Comparison of ENCODE assay signal across 8 mouse cellular contexts in the genomic region with DNA sequence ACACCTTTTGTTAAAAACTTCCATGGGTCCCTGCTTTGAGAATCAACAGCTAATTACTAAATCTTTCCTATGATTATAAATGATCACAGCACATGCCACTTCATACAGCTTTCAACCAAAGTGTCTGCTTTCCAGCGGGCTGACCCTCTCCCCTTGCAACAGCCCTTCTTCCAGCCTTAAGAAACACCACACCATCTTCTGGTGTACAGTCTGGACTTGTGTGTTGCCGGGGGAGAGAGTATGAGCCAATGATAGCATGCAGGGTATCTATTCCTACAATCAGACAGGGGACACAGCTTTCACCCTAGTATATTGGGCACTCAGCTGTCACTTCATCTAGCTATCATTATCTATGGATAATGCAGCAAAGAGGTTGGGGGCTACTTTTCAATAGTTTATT. TPM values are rescaled to one million over a fixed set of nuclear protein-coding genes. Genes with fewer than 3 reads are reported as not detected.
DNase-seq lines count a peak whose midpoint lies in the region; ATAC-seq and TF ChIP-seq lines count a peak whose summit lies in the region.

No protein-coding gene starts in this region.

- intact Hi-C loops in heart, adult 2 months (cut with DNase I): loop anchor here (2.0 kb wide), 1 partner anchor 40 kb away; no protein-coding TSS in a partner anchor
- intact Hi-C loops in heart, postnatal 25 days (cut with DNase I): no loop called here

- H3K36me3 ChIP-seq in heart, adult 2 months (ENCODE audit: control insufficient read depth, insufficient read depth, low read length): peaks cover 3% of the 10 kb centered on the region
- H3K36me3 ChIP-seq in CH12.LX (replicated peaks in 1 of 2; ENCODE audit: control insufficient read depth in 1 of 2, insufficient read depth in 1 of 2, low read length in 1 of 2): peaks cover 0 to 8% of the 10 kb centered on the region in 2 experiments
- H3K36me3 ChIP-seq in forebrain, postnatal 0 days (ENCODE audit: insufficient read depth): no peaks in the 10 kb centered on the region
- no peaks in the 10 kb centered on the region for H3K36me3 ChIP-seq in liver, postnatal 0 days (replicated peaks; ENCODE audit: insufficient read depth, low read length)

- H3K4me1 ChIP-seq in heart, adult 2 months (ENCODE audit: control insufficient read depth, insufficient read depth, low read length): peaks cover 3% of the 10 kb centered on the region
- peaks cover 0 to 11% of the 10 kb centered on the region in 2 experiments; a peak in 3 of 4 replicates for H3K4me1 ChIP-seq in CH12.LX (ENCODE audit: control insufficient read depth in 1 of 2, insufficient read depth in 2 of 2)
- peaks cover 13% of the 10 kb centered on the region; the same call in 1 of the 2 replicates for H3K4me1 ChIP-seq in forebrain, postnatal 0 days (ENCODE audit: insufficient read depth)
- H3K4me1 ChIP-seq in liver, postnatal 0 days (ENCODE audit: insufficient read depth): 0 out of 2 replicates have a peak, but pooled peaks cover 3% of the 10 kb centered on the region

- peaks cover 4% of the 10 kb centered on the region for H3K79me2 ChIP-seq in heart, adult 2 months (replicated peaks; ENCODE audit: control insufficient read depth, insufficient read depth, low read length)
- H3K79me2 ChIP-seq in CH12.LX (replicated peaks; ENCODE audit: control insufficient read depth, extremely low read depth, insufficient read depth, poor library complexity, severe bottlenecking): peaks cover 18% of the 10 kb centered on the region

- H3K27me3 ChIP-seq in heart, adult 2 months (ENCODE audit: control insufficient read depth, insufficient read depth, low read length): no peaks in the 10 kb centered on the region
- H3K27me3 ChIP-seq in CH12.LX (replicated peaks): no peaks in the 10 kb centered on the region
- H3K27me3 ChIP-seq in forebrain, postnatal 0 days (ENCODE audit: insufficient read depth, low read length): no peaks in the 10 kb centered on the region
- peaks cover 4% of the 10 kb centered on the region; the same call in 1 of the 2 replicates for H3K27me3 ChIP-seq in liver, postnatal 0 days (ENCODE audit: insufficient read depth, low read length)

- H3K9me3 ChIP-seq in CH12.LX (replicated peaks; ENCODE audit: low read length): no peaks in the 10 kb centered on the region
- H3K9me3 ChIP-seq in forebrain, postnatal 0 days (ENCODE audit: low read length): no peaks in the 10 kb centered on the region
- H3K9me3 ChIP-seq in liver, postnatal 0 days (ENCODE audit: low read length): no peaks in the 10 kb centered on the region

- TF ChIP-seq EP300 in heart, adult 2 months (IDR thresholded peaks at IDR 0.05; ENCODE audit: insufficient read depth, low read depth, low read length): no peak
- no peak for TF ChIP-seq EP300 in CH12.LX (IDR thresholded peaks at IDR 0.05; ENCODE audit: low read length)
- TF ChIP-seq EP300 in liver, postnatal 0 days (IDR thresholded peaks at IDR 0.05; ENCODE audit: low read depth): no peak

- no peak for ATAC-seq in forebrain, postnatal 0 days
- ATAC-seq in liver, postnatal 0 days: no peak
- ATAC-seq in erythroid progenitor cell, adult 5-6 weeks (replicated peaks; ENCODE audit: low FRiP score, poor library complexity, severe bottlenecking): no peak

- no peak for TF ChIP-seq POLR2A in heart, adult 2 months (IDR thresholded peaks at IDR 0.05; ENCODE audit: insufficient read depth, low read depth, low read length)
- TF ChIP-seq POLR2A in CH12.LX (IDR thresholded peaks at IDR 0.05; ENCODE audit: low read depth, low read length): no peak

- 23% methylated on average over 2 of the region's 2 CpGs for WGBS in heart, adult 2 months
- WGBS in forebrain, postnatal 0 days: 17% methylated on average over 2 of the region's 2 CpGs
- WGBS in liver, postnatal 0 days (ENCODE audit: insufficient replicate concordance): 56% methylated on average over 2 of the region's 2 CpGs

- peak overlapping the region; percentile 95 for H3K4me3 ChIP-seq in heart, adult 2 months
- peak overlapping the region in 2 of 3 experiments; percentile 0 to 88 for H3K4me3 ChIP-seq in CH12.LX (replicated peaks in 1 of 3; ENCODE audit: low read depth in 2 of 3, low read length in 2 of 3, poor library complexity in 1 of 3)
- H3K4me3 ChIP-seq in forebrain, postnatal 0 days (ENCODE audit: low read depth, low read length): peak overlapping the region; percentile 73
- peak overlapping the region; percentile 83 for H3K4me3 ChIP-seq in liver, postnatal 0 days (ENCODE audit: low read depth, low read length)

- TF ChIP-seq CTCF in heart, adult 2 months (IDR thresholded peaks at IDR 0.05): no peak
- TF ChIP-seq CTCF in CH12.LX (conservative IDR thresholded peaks at IDR 0.05 in 1 of 2, IDR thresholded peaks at IDR 0.05 in 1 of 2; ENCODE audit: low read depth in 2 of 2, low read length in 2 of 2): no peak
- TF ChIP-seq CTCF in forebrain, postnatal 0 days (IDR thresholded peaks at IDR 0.05; ENCODE audit: low read depth): no peak
- TF ChIP-seq CTCF in liver, postnatal 0 days (IDR thresholded peaks at IDR 0.05; ENCODE audit: low read depth): no peak

- TF ChIP-seq RAD21 in CH12.LX (IDR thresholded peaks at IDR 0.05; ENCODE audit: low read depth, low read length): no peak

- peak overlapping the region; percentile 30; the same call in 1 of the 2 replicates for H3K4me2 ChIP-seq in CH12.LX (ENCODE audit: insufficient read depth, low read depth, poor library complexity, severe bottlenecking)
- peak overlapping the region; percentile 95 for H3K4me2 ChIP-seq in forebrain, postnatal 0 days (ENCODE audit: low read depth)
- peak overlapping the region; percentile 93 for H3K4me2 ChIP-seq in liver, postnatal 0 days (ENCODE audit: low read depth, low read length)

- in situ Hi-C loops in CH12.LX (cut with MboI; ENCODE audit: low pct_ligation_motif_present, low pct_unique_long_range_greater_than_20kb, low sequenced_read_pairs): no loop called here

- peak overlapping the region; percentile 5; the same call in 1 of the 2 replicates for H3K27ac ChIP-seq in heart, adult 2 months
- H3K27ac ChIP-seq in CH12.LX (ENCODE audit: insufficient read depth, low read depth): no peak overlapping the region
- no peak overlapping the region for H3K27ac ChIP-seq in forebrain, postnatal 0 days (ENCODE audit: low read depth, low read length)
- no peak overlapping the region for H3K27ac ChIP-seq in liver, postnatal 0 days (ENCODE audit: low read depth)

- DNase-seq in heart, adult 2 months: no peak
- no peak for DNase-seq in heart, postnatal 25 days (ENCODE audit: low spot score)
- DNase-seq in CH12.LX (ENCODE audit: extremely low read depth): no peak
- no peak for DNase-seq in forebrain, postnatal 0 days
- DNase-seq in liver, postnatal 0 days: no peak
- no peak for DNase-seq in frontal cortex, adult 2 months (ENCODE audit: extremely low spot score in 1 of 2, low spot score in 1 of 2)
- no peak for DNase-seq in urinary bladder, postnatal 4 days (ENCODE audit: low spot score in 2 of 2)

- dilution Hi-C loops in CH12.LX (cut with MboI; ENCODE audit: extremely low pct_ligation_motif_present, extremely low pct_unique_long_range_greater_than_20kb, low sequenced_read_pairs): no loop called here

- H3K9ac ChIP-seq in heart, adult 2 months (ENCODE audit: low read depth, low read length): peak overlapping the region; percentile 54; the same call in 1 of the 2 replicates
- no peak overlapping the region for H3K9ac ChIP-seq in CH12.LX (ENCODE audit: insufficient read depth, low read depth)
- H3K9ac ChIP-seq in forebrain, postnatal 0 days: no peak overlapping the region
- no peak overlapping the region for H3K9ac ChIP-seq in liver, postnatal 0 days (replicated peaks)

TF ChIP-seq in CH12.LX, 34 proteins besides CTCF, POLR2A, EP300 and RAD21:
- TF ChIP-seq TCF12 (IDR thresholded peaks at IDR 0.05; ENCODE audit: low read depth, low read length) (no peak), ZKSCAN1 (IDR thresholded peaks at IDR 0.05; ENCODE audit: borderline replicate concordance, low read depth, low read length) (no peak), MXI1 (IDR thresholded peaks at IDR 0.05; ENCODE audit: low read depth, low read length) (no peak), USF2 (conservative IDR thresholded peaks at IDR 0.05; ENCODE audit: low read depth, low read length) (no peak), ZNF384 (IDR thresholded peaks at IDR 0.05; ENCODE audit: low read depth, low read length) (no peak)

RNA-seq across cellular contexts. Expression of gene Jun, which starts 2.9 kb away (rescaled TPM):
- 10 to 100 TPM; 42.4 to 54.1 TPM for total RNA-seq in heart, adult 2 months (2021)
- polyA plus RNA-seq in heart, adult 2 months (2012; rRNA removed): 24.0 and 28.0 TPM in 2 replicates
- total RNA-seq in heart, postnatal 25 days (2021): 10 to 100 TPM; 41.1 to 58.1 TPM
- total RNA-seq in CH12.LX (2012; rRNA removed) (14.4 and 15.0 TPM in 2 replicates), CH12.LX (2014; rRNA removed) (6.1 and 7.2 TPM in 2 replicates)
- 10.4 and 11.1 TPM in 2 replicates for polyA plus RNA-seq in CH12.LX (2012; ENCODE audit: insufficient read length, low read depth)
- 39.3 and 42.9 TPM in 2 replicates for total RNA-seq in forebrain, postnatal 0 days (2014; rRNA removed)
- polyA plus RNA-seq in forebrain, postnatal 0 days (2015; fragmentation: Nextera tagmentation; extraction: Ambion mirVana): 47.0 and 50.1 TPM in 2 replicates
- 5.7 and 6.4 TPM in 2 replicates for polyA plus RNA-seq in liver, postnatal 0 days (2015; fragmentation: Nextera tagmentation; extraction: Ambion mirVana)
- total RNA-seq in erythroid progenitor cell, adult 5-6 weeks (2015; ENCODE audit: low replicate concordance): 10.8 and 24.7 TPM in 2 replicates
- total RNA-seq in erythroid progenitor cell, adult 5-6 weeks (2017; ENCODE audit: low replicate concordance): 13.6 and 21.2 TPM in 2 replicates
- 41.8 and 45.5 TPM in 2 replicates for polyA plus RNA-seq in frontal cortex, adult 2 months (2012; rRNA removed)

Comparison
In these comparisons a context has a peak if more than half of its experiments do, and no peak if none do; other contexts are left out.
1. H3K4me3 ChIP-seq: peak in every context shown above with its lines; median percentile 95 in heart, adult 2 months; 83 in liver, postnatal 0 days; 73 in forebrain, postnatal 0 days; 44 in CH12.LX.
2. H3K4me2 ChIP-seq: peak in every context shown above with its lines; median percentile 95 in forebrain, postnatal 0 days; 93 in liver, postnatal 0 days; 30 in CH12.LX.